Mouse (Mus musculus) megakaryocyte, embryonic 14.5 days (primary cell): ENCODE data around the gene Zbtb46.

Experiments used
- FLI1 ChIP-seq: IDR thresholded peaks from 2 replicates; pipeline ENCODE4 v1.6.1; 2012; ENCODE audit warnings: low read length, inconsistent platforms, mixed read lengths
- GATA1 ChIP-seq: IDR thresholded peaks from 3 replicates; pipeline ENCODE4 v1.6.1; 2012; ENCODE audit warnings: mixed read lengths, low read length, inconsistent platforms, borderline replicate concordance

DNA sequence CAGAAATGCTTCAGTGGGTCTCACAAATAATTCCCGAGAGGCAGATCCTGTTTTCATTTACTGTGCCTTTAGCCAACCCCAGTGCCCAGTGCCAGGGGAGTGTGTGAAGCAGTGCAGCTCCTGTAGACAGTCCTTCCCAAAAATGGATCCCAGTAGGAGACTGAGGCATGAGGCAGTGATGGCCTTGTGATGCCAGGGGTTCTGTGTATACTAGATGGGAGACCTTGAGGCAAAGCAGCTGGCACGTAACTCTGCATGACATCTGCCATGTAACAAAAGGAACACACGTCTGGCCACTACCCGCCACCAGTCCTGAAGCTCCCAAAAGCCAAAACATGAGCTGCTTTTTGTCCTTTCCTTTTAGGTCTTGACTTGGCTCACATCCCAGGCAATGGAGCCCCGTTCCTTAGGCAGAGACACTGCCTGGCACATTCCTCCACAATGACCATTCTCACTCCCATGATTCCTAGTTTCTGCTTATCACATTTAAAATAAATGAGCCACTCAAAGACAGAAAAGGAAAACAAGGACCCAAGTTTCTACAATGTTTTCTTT, 61.9 kb downstream of the Zbtb46 start:
- TF ChIP-seq GATA1 (no peak), FLI1 (no peak)
